ENCODE assay signal across 11 mouse cellular contexts in the genomic region with DNA sequence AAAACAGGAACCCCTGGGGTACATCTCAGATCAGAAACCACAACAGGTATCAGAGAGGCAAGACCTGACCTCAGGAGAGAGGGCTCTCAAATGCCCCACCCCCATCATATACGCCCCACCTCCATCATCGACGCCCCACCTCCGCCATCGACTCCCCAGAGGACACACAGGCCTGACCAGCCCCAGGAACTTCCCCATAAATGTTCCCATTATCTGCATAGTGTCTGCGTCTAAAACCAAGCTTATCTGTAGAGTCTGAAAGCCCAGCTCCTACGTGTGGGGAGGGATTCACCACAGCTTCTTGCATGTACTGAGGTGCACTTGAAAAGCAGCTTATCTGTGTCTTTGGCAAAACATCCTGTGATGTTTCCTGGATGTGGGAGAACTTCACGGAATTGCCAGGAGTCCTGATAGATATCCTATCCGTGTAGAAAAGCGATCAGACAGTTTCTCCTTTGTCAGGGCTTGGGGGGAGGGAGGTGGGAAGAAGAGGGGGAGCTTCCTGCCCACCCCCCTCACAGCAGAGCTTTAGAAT. TPM values are rescaled to one million over a fixed set of nuclear protein-coding genes. Genes with fewer than 3 reads are reported as not detected.
DNase-seq lines count a peak whose midpoint lies in the region; ATAC-seq and TF ChIP-seq lines count a peak whose summit lies in the region.
"Had no signal": no experiment of that assay in that cellular context is flagged by ENCODE, and none has a peak within 500 bp of the region (broad histone marks: within the 10 kb centered on the region; RNA-seq: fewer than 3 reads in every experiment).

No protein-coding gene starts in this region.

- no peak overlapping the region; the same call in 1 of the 2 replicates for H3K4me2 ChIP-seq in heart, embryonic 14.5 days (ENCODE audit: low read length)
- H3K4me2 ChIP-seq in lung, embryonic 14.5 days = no peak overlapping the region
- H3K4me2 ChIP-seq: forebrain, embryonic 13.5 days had no signal

- peaks cover 11 to 23% of the 10 kb centered on the region in 2 experiments for H3K4me1 ChIP-seq in heart, embryonic 14.5 days (ENCODE audit: control insufficient read depth in 2 of 2, insufficient read depth in 2 of 2, low read length in 2 of 2)
- peaks cover 6% of the 10 kb centered on the region for H3K4me1 ChIP-seq in lung, embryonic 14.5 days (ENCODE audit: insufficient read depth)
- H3K4me1 ChIP-seq: forebrain, embryonic 13.5 days had no signal

- H3K27ac ChIP-seq in heart, embryonic 14.5 days (replicated peaks in 1 of 2; ENCODE audit: control insufficient read depth in 1 of 2, insufficient read depth in 1 of 2, low read depth in 2 of 2, low read length in 2 of 2) = peak overlapping the region; percentile 27 to 61; a peak in 2 of 4 replicates
- H3K27ac ChIP-seq in lung, embryonic 14.5 days (ENCODE audit: low read depth) = no peak overlapping the region
- H3K27ac ChIP-seq: forebrain, embryonic 13.5 days had no signal

- intact Hi-C loops in gastrocnemius, postnatal 14 days (cut with DNase I; ENCODE audit: low total_unique reads) = no loop called here

- no peak for TF ChIP-seq CTCF in lung, embryonic 14.5 days (IDR thresholded peaks at IDR 0.05; ENCODE audit: low read depth)

- peak; percentile 53 for ATAC-seq in heart, embryonic 14.5 days (ENCODE audit: insufficient number of reproducible peaks, insufficient read depth, low FRiP score, low read depth)
- ATAC-seq in lung, embryonic 14.5 days (ENCODE audit: insufficient read depth) = no peak
- ATAC-seq: forebrain, embryonic 13.5 days had no signal

- DNase-seq in gastrocnemius, postnatal 14 days = peak; percentile 12
- no peak for DNase-seq in gastrocnemius, postnatal 25 days
- DNase-seq in lung, embryonic 14.5 days = peak; percentile 16
- peak; percentile 87 for DNase-seq in splenic B cell, adult 2 months (ENCODE audit: low read depth, low spot score)
- no peak for DNase-seq in cerebellum, adult 11 months
- DNase-seq in retina, embryonic 14.5 days (ENCODE audit: low spot score) = no peak
- no peak for DNase-seq in embryo, embryonic 11 days

- no peak overlapping the region for H3K9ac ChIP-seq in heart, embryonic 14.5 days (ENCODE audit: low read length)
- H3K9ac ChIP-seq in lung, embryonic 14.5 days = no peak overlapping the region
- H3K9ac ChIP-seq: forebrain, embryonic 13.5 days had no signal

- no peak overlapping the region for H3K4me3 ChIP-seq in heart, embryonic 14.5 days (ENCODE audit: control insufficient read depth in 1 of 2, insufficient read depth in 1 of 2, low read depth in 1 of 2, low read length in 2 of 2)
- no peak overlapping the region for H3K4me3 ChIP-seq in lung, embryonic 14.5 days (ENCODE audit: low read depth, low read length)
- H3K4me3 ChIP-seq: forebrain, embryonic 13.5 days had no signal

- H3K36me3 ChIP-seq in heart, embryonic 14.5 days (ENCODE audit: control insufficient read depth, insufficient read depth, low read length) = no peaks in the 10 kb centered on the region
- no peaks in the 10 kb centered on the region for H3K36me3 ChIP-seq in lung, embryonic 14.5 days (ENCODE audit: insufficient read depth)
- no peaks in the 10 kb centered on the region for H3K36me3 ChIP-seq in splenic B cell, adult 2 months (ENCODE audit: control insufficient read depth, insufficient read depth, low read length, poor library complexity, severe bottlenecking)

- H3K27me3 ChIP-seq in heart, embryonic 14.5 days (ENCODE audit: control insufficient read depth, insufficient read depth, low read length) = no peaks in the 10 kb centered on the region
- no peaks in the 10 kb centered on the region for H3K27me3 ChIP-seq in lung, embryonic 14.5 days (ENCODE audit: insufficient read depth, low read length)
- H3K27me3 ChIP-seq in splenic B cell, adult 2 months (ENCODE audit: control insufficient read depth, insufficient read depth, low read length, poor library complexity, severe bottlenecking) = no peaks in the 10 kb centered on the region
- H3K27me3 ChIP-seq: forebrain, embryonic 13.5 days had no signal

- WGBS in heart, embryonic 14.5 days = 13% methylated on average over 10 of the region's 10 CpGs
- WGBS in lung, embryonic 14.5 days = 22% methylated on average over 10 of the region's 10 CpGs

- H3K9me3 ChIP-seq in heart, embryonic 14.5 days (ENCODE audit: control insufficient read depth, low read length) = 0 out of 2 replicates have a peak, but pooled peaks cover 2% of the 10 kb centered on the region
- H3K9me3 ChIP-seq in lung, embryonic 14.5 days (ENCODE audit: low read depth, low read length) = no peaks in the 10 kb centered on the region
- H3K9me3 ChIP-seq: forebrain, embryonic 13.5 days had no signal

RNA-seq across cellular contexts. Expression of gene Trim25, which starts 29.8 kb away (rescaled TPM):
- total RNA-seq in gastrocnemius, postnatal 14 days (2021) = 10 to 100 TPM; 11.3 to 12.6 TPM
- 1 to 10 TPM; 6.0 to 7.9 TPM for total RNA-seq in gastrocnemius, postnatal 25 days (2021)
- polyA plus RNA-seq in heart, embryonic 14.5 days (2014; fragmentation: Nextera tagmentation; extraction: Ambion mirVana) = 15.9 and 16.7 TPM in 2 replicates
- 13.4 and 13.8 TPM in 2 replicates for polyA plus RNA-seq in lung, embryonic 14.5 days (2014; fragmentation: Nextera tagmentation; extraction: Ambion mirVana)

RNA-seq across cellular contexts. Expression of gene Dgke, which starts 37.7 kb away (rescaled TPM):
- 1 to 10 TPM; 3.9 to 4.3 TPM for total RNA-seq in gastrocnemius, postnatal 14 days (2021)
- total RNA-seq in gastrocnemius, postnatal 25 days (2021) = 1 to 10 TPM; 2.5 to 2.7 TPM
- polyA plus RNA-seq in heart, embryonic 14.5 days (2014; fragmentation: Nextera tagmentation; extraction: Ambion mirVana) = 5.7 and 6.7 TPM in 2 replicates
- 5.5 and 5.8 TPM in 2 replicates for polyA plus RNA-seq in lung, embryonic 14.5 days (2014; fragmentation: Nextera tagmentation; extraction: Ambion mirVana)

RNA-seq across cellular contexts. Expression of gene Gm525, which starts 44.7 kb away (rescaled TPM):
- not detected for total RNA-seq in gastrocnemius, postnatal 14 days (2021)
- not detected for total RNA-seq in gastrocnemius, postnatal 25 days (2021)
- polyA plus RNA-seq in heart, embryonic 14.5 days (2014; fragmentation: Nextera tagmentation; extraction: Ambion mirVana) = not detected in 2 replicates
- 0.38 TPM in 1 of 2 replicates, not detected in the other for polyA plus RNA-seq in lung, embryonic 14.5 days (2014; fragmentation: Nextera tagmentation; extraction: Ambion mirVana)
- total RNA-seq: left cerebral cortex, postnatal 25 days had no signal
- polyA plus RNA-seq: C2C12; forebrain, embryonic 13.5 days had no signal

RNA-seq across cellular contexts. Expression of gene Coil, which starts 58.9 kb away (rescaled TPM):
- 1 to 10 TPM; 4.1 to 4.2 TPM for total RNA-seq in gastrocnemius, postnatal 14 days (2021)
- total RNA-seq in gastrocnemius, postnatal 25 days (2021) = 1 to 10 TPM; 2.4 to 3.5 TPM
- 6.5 and 6.6 TPM in 2 replicates for polyA plus RNA-seq in heart, embryonic 14.5 days (2014; fragmentation: Nextera tagmentation; extraction: Ambion mirVana)
- polyA plus RNA-seq in lung, embryonic 14.5 days (2014; fragmentation: Nextera tagmentation; extraction: Ambion mirVana) = 10.8 and 12.2 TPM in 2 replicates

Comparison
In these comparisons a context has a peak if more than half of its experiments do, and no peak if none do; other contexts are left out.
1. DNase-seq: peak in gastrocnemius, postnatal 14 days (single experiment), lung, embryonic 14.5 days (single experiment) and splenic B cell, adult 2 months (single experiment); none in gastrocnemius, postnatal 25 days (single experiment), cerebellum, adult 11 months (single experiment), retina, embryonic 14.5 days (single experiment) and embryo, embryonic 11 days (single experiment).